Mouse (Mus musculus) c-Kit-positive CD71-negative TER-119-negative erythroid progenitor cells, embryonic 14.5 days (primary cell): Measurements from ENCODE around the gene Ly86.

ENCODE experiments used
- DNase-seq: peaks from one replicate; pipeline ENCODE4 v3.0.0-alpha.2; 2013; ENCODE audit warnings: low read depth

Ly86 gene

GRCm38 (mm10) chr13:37353868-37354267, 8.9 kb downstream of the Ly86 start:
- no peak for DNase-seq

- DNase-seq: no peak
These were observed 9.4 kb downstream of the Ly86 start for GRCm38 (mm10) chr13:37354432-37354831.

GRCm38 (mm10) chr13:37355642-37356331, 10.8 kb downstream of the Ly86 start:
- DNase-seq: no peak

- no peak for DNase-seq
These were observed 11.5 kb downstream of the Ly86 start for GRCm38 (mm10) chr13:37356549-37356948.

GRCm38 (mm10) chr13:37358112-37358511, 13.1 kb downstream of the Ly86 start:
- no peak for DNase-seq

- DNase-seq: no peak
These were observed 16.2 kb downstream of the Ly86 start for GRCm38 (mm10) chr13:37361249-37361648.

GRCm38 (mm10) chr13:37364351-37364750, 19.3 kb downstream of the Ly86 start:
- DNase-seq: no peak

- no peak for DNase-seq
These were observed 31.4 kb downstream of the Ly86 start for GRCm38 (mm10) chr13:37376411-37376810.

- no peak for DNase-seq
These were observed 43.5 kb downstream of the Ly86 start for GRCm38 (mm10) chr13:37388222-37389202.

- DNase-seq: no peak
These were observed 44.3 kb downstream of the Ly86 start for GRCm38 (mm10) chr13:37389296-37389695.

- no peak for DNase-seq
These were observed 53.8 kb downstream of the Ly86 start for GRCm38 (mm10) chr13:37398791-37399190.

GRCm38 (mm10) chr13:37399340-37399739, 54.3 kb downstream of the Ly86 start:
- DNase-seq: no peak

GRCm38 (mm10) chr13:37402421-37402820, 57.4 kb downstream of the Ly86 start:
- DNase-seq: no peak

- no peak for DNase-seq
These were observed 58.7 kb downstream of the Ly86 start for GRCm38 (mm10) chr13:37403708-37404107.

- no peak for DNase-seq
These were observed 70.7 kb downstream of the Ly86 start for GRCm38 (mm10) chr13:37415696-37416095.

- DNase-seq: no peak
These were observed 78.4 kb downstream of the Ly86 start for GRCm38 (mm10) chr13:37423416-37423815.

- no peak for DNase-seq
These were observed 79.9 kb downstream of the Ly86 start for GRCm38 (mm10) chr13:37424904-37425303.

GRCm38 (mm10) chr13:37425406-37425805, 80.4 kb downstream of the Ly86 start:
- DNase-seq: no peak

- no peak for DNase-seq
These were observed 81.7 kb downstream of the Ly86 start for GRCm38 (mm10) chr13:37426578-37427336.

GRCm38 (mm10) chr13:37428496-37428895, 83.5 kb downstream of the Ly86 start:
- DNase-seq: no peak

- DNase-seq: no peak
These were observed 84.8 kb downstream of the Ly86 start for GRCm38 (mm10) chr13:37429661-37430271.

- no peak for DNase-seq
These were observed 86.7 kb downstream of the Ly86 start for GRCm38 (mm10) chr13:37431707-37432106.
